Mouse (Mus musculus) forebrain, postnatal 0 days (tissue): Measurements from ENCODE around the gene Tktl1. TPM values are rescaled to one million over a fixed set of nuclear protein-coding genes. Genes with fewer than 3 reads are reported as not detected.

Experiments
- ATAC-seq: fragments of 200-750 bp; cut with Nextera tagmentation; 2 replicates; pipeline ENCODE4 v1.8.0; 2017; ENCODE audit warnings: mild to moderate bottlenecking, moderate library complexity
- DNase-seq: peaks from one replicate; pipeline ENCODE4 v3.0.0-alpha.2; 2015
- H3K27ac ChIP-seq: fragments of 300-500 bp; sonication (generic); 2 replicates; pipeline ENCODE4 v1.5.1; 2014; ENCODE audit warnings: low read depth, mild to moderate bottlenecking, antibody characterized with exemption, low read length, moderate library complexity, mixed read lengths
- H3K27me3 ChIP-seq: fragments of 300-500 bp; sonication (generic); 2 replicates; pipeline ENCODE4 v1.6.1; 2014; ENCODE audit warnings: mild to moderate bottlenecking, low read length, mixed read lengths; ENCODE audit not compliant: insufficient read depth
- H3K36me3 ChIP-seq: fragments of 300-500 bp; sonication (generic); 2 replicates; pipeline ENCODE4 v1.6.1; 2014; ENCODE audit warnings: mild to moderate bottlenecking, moderate library complexity; ENCODE audit not compliant: insufficient read depth
- H3K4me1 ChIP-seq: fragments of 300-500 bp; sonication (generic); 2 replicates; pipeline ENCODE4 v1.6.1; 2014; ENCODE audit warnings: antibody characterized with exemption; ENCODE audit not compliant: insufficient read depth
- H3K4me2 ChIP-seq: fragments of 300-500 bp; sonication (generic); 2 replicates; pipeline ENCODE4 v1.6.1; 2014; ENCODE audit warnings: low read depth, mild to moderate bottlenecking, moderate library complexity
- H3K4me3 ChIP-seq: fragments of 300-500 bp; sonication (generic); 2 replicates; pipeline ENCODE4 v1.5.1; 2014; ENCODE audit warnings: low read depth, low read length, mixed read lengths
- H3K9ac ChIP-seq: fragments of 300-500 bp; sonication (generic); 2 replicates; pipeline ENCODE4 v1.6.1; 2014; ENCODE audit warnings: mild to moderate bottlenecking
- H3K9me3 ChIP-seq: fragments of 300-500 bp; sonication (generic); 2 replicates; pipeline ENCODE4 v1.6.1; 2016; ENCODE audit warnings: low read length
- CTCF ChIP-seq: sonication (generic); IDR thresholded peaks from 2 replicates; pipeline ENCODE4 v1.5.1; 2016; ENCODE audit warnings: antibody characterized with exemption, control low read depth, low read depth
- WGBS: fragments of 180-500 bp; shearing (Covaris S2); extraction: QIAGEN DNeasy Blood & Tissue Kit; methylation state at CpG from one replicate; pipeline ENCODE4 v1.1.7; 2014; 5-methylcytosine and 5-hydroxymethylcytosine counted together
- polyA plus RNA-seq: library from polyadenylated mRNA; unstranded; fragments of >200 nt; fragmentation: Nextera tagmentation; extraction: Ambion mirVana; gene quantifications from 2 replicates; pipeline ENCODE4 v1.2.1, GENCODE M21; 2015
- total RNA-seq: library from RNA; depleted of rRNA; stranded (reverse); fragments of >200 nt; gene quantifications from 2 replicates; pipeline ENCODE4 v1.2.3, GENCODE M21; 2014; rRNA removed

The Tktl1 gene
- total and polyA plus RNA-seq, 2 experiments from 2014 or later, result 0.06 TPM; not detected in 1

- H3K9me3 ChIP-seq, result no peaks in the 10 kb centered on the region
- no peak for ATAC-seq
- no peak overlapping the region for H3K4me2 ChIP-seq
- H3K36me3 ChIP-seq, result peaks cover 5% of the 10 kb centered on the region; the same call in 1 of the 2 replicates
- no peak overlapping the region for H3K9ac ChIP-seq
- H3K4me1 ChIP-seq, result no peaks in the 10 kb centered on the region
- TF ChIP-seq CTCF, result no peak
- H3K27me3 ChIP-seq, result no peaks in the 10 kb centered on the region
- H3K27ac ChIP-seq, result no peak overlapping the region
- no peak for DNase-seq
- H3K4me3 ChIP-seq, result no peak overlapping the region
- 92% methylated on average over 3 of the region's 3 CpGs for WGBS
Observed at GRCm38 (mm10) chrX:74257746-74258145, 80.7 kb downstream of the Tktl1 start.

Other genes with a start within 250 kb of the Tktl1 start
- gene Renbp, start 246.4 kb upstream of the Tktl1 start, total RNA-seq, result 4.9 and 13.1 TPM in 2 replicates
- gene Renbp, start 246.4 kb upstream of the Tktl1 start, polyA plus RNA-seq, result 11.7 and 12.4 TPM in 2 replicates
- 69.7 and 102 TPM in 2 replicates for gene Hcfc1, start 210.9 kb upstream of the Tktl1 start, total RNA-seq
- gene Hcfc1, start 210.9 kb upstream of the Tktl1 start, polyA plus RNA-seq, result 23.1 and 30.8 TPM in 2 replicates
- 41.9 and 63.7 TPM in 2 replicates for gene Irak1, start 153.3 kb upstream of the Tktl1 start, total RNA-seq
- 21.0 and 28.0 TPM in 2 replicates for gene Irak1, start 153.3 kb upstream of the Tktl1 start, polyA plus RNA-seq
- gene Opn1mw, start 49.8 kb upstream of the Tktl1 start, total RNA-seq, result not detected in 2 replicates
- not detected in 2 replicates for gene Opn1mw, start 49.8 kb upstream of the Tktl1 start, polyA plus RNA-seq
- 56.7 and 80.9 TPM in 2 replicates for gene Mecp2, start 41.9 kb upstream of the Tktl1 start, total RNA-seq
- 11.4 and 12.4 TPM in 2 replicates for gene Mecp2, start 41.9 kb upstream of the Tktl1 start, polyA plus RNA-seq
- gene Tex28, start 9.4 kb upstream of the Tktl1 start, total RNA-seq, result not detected in 2 replicates
- gene Tex28, start 9.4 kb upstream of the Tktl1 start, polyA plus RNA-seq, result not detected in 2 replicates
- 327 and 336 TPM in 2 replicates for gene Flna, start 72.6 kb downstream of the Tktl1 start, total RNA-seq
- 35.5 and 45.1 TPM in 2 replicates for gene Flna, start 72.6 kb downstream of the Tktl1 start, polyA plus RNA-seq
- gene Emd, start 77.4 kb downstream of the Tktl1 start, total RNA-seq, result 51.6 and 73.2 TPM in 2 replicates
- gene Emd, start 77.4 kb downstream of the Tktl1 start, polyA plus RNA-seq, result 16.9 and 21.0 TPM in 2 replicates
- gene Rpl10, start 93.6 kb downstream of the Tktl1 start, total RNA-seq, result 2,018 and 2,171 TPM in 2 replicates
- gene Rpl10, start 93.6 kb downstream of the Tktl1 start, polyA plus RNA-seq, result 467 and 512 TPM in 2 replicates
- 54.5 and 80.6 TPM in 2 replicates for gene Taz, start 104.7 kb downstream of the Tktl1 start, total RNA-seq
- gene Taz, start 104.7 kb downstream of the Tktl1 start, polyA plus RNA-seq, result 45.7 and 58.1 TPM in 2 replicates
- gene Dnase1l1, start 105.1 kb downstream of the Tktl1 start, total RNA-seq, result 1.3 and 2.2 TPM in 2 replicates
- 3.1 and 3.4 TPM in 2 replicates for gene Dnase1l1, start 105.1 kb downstream of the Tktl1 start, polyA plus RNA-seq
- 215 and 250 TPM in 2 replicates for gene Atp6ap1, start 119.8 kb downstream of the Tktl1 start, total RNA-seq
- 260 and 318 TPM in 2 replicates for gene Atp6ap1, start 119.8 kb downstream of the Tktl1 start, polyA plus RNA-seq
- 457 and 498 TPM in 2 replicates for gene Gdi1, start 127.7 kb downstream of the Tktl1 start, total RNA-seq
- gene Gdi1, start 127.7 kb downstream of the Tktl1 start, polyA plus RNA-seq, result 761 and 979 TPM in 2 replicates
- 16.2 and 16.8 TPM in 2 replicates for gene Fam50a, start 135.8 kb downstream of the Tktl1 start, total RNA-seq
- gene Fam50a, start 135.8 kb downstream of the Tktl1 start, polyA plus RNA-seq, result 49.6 and 64.3 TPM in 2 replicates
- gene Plxna3, start 151.8 kb downstream of the Tktl1 start, total RNA-seq, result 109 and 143 TPM in 2 replicates
- gene Plxna3, start 151.8 kb downstream of the Tktl1 start, polyA plus RNA-seq, result 17.7 and 22.9 TPM in 2 replicates
- 62.5 and 67.3 TPM in 2 replicates for gene Lage3, start 176.4 kb downstream of the Tktl1 start, total RNA-seq
- 68.7 and 80.4 TPM in 2 replicates for gene Lage3, start 176.4 kb downstream of the Tktl1 start, polyA plus RNA-seq
- 39.5 and 47.0 TPM in 2 replicates for gene Ubl4a, start 196.0 kb downstream of the Tktl1 start, total RNA-seq
- gene Ubl4a, start 196.0 kb downstream of the Tktl1 start, polyA plus RNA-seq, result 73.9 and 77.4 TPM in 2 replicates
- 6.5 and 6.6 TPM in 2 replicates for gene Slc10a3, start 196.1 kb downstream of the Tktl1 start, total RNA-seq
- 4.6 and 4.8 TPM in 2 replicates for gene Slc10a3, start 196.1 kb downstream of the Tktl1 start, polyA plus RNA-seq
- 24.5 and 33.6 TPM in 2 replicates for gene Fam3a, start 216.0 kb downstream of the Tktl1 start, total RNA-seq
- gene Fam3a, start 216.0 kb downstream of the Tktl1 start, polyA plus RNA-seq, result 28.9 and 31.6 TPM in 2 replicates
- 30.6 and 41.4 TPM in 2 replicates for gene Ikbkg, start 216.0 kb downstream of the Tktl1 start, total RNA-seq
- gene Ikbkg, start 216.0 kb downstream of the Tktl1 start, polyA plus RNA-seq, result 11.0 and 13.7 TPM in 2 replicates